ENCODE assay signal across 25 mouse cellular contexts in the genomic region with DNA sequence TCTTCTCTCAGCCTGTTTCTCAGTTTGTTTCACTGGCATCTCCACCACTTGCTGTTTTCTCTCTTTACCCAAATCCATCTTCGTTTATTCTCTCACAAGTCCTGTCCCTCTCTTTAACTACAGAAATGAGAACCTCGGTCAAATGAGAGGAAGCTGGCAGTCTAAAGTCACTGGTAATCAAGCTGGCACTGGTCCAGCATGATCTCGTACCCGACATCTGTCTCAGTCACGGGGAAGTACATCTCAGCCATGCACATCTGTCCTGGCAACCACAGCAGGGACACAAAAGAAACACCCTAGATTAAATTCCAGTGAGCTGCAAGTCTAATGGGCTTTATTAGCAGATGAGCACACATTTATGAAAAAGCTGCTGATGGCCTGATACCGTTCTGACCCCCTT.
DNase-seq lines count a peak whose midpoint lies in the region; ATAC-seq and TF ChIP-seq lines count a peak whose summit lies in the region.
"Had no signal": no experiment of that assay in that cellular context is flagged by ENCODE, and none has a peak within 500 bp of the region (broad histone marks: within the 10 kb centered on the region; RNA-seq: fewer than 3 reads in every experiment).

No protein-coding gene starts in this region.

- H3K27ac ChIP-seq in forebrain, embryonic 10.5 days, result 0 out of 2 replicates have a peak overlapping the region, but pooled peaks have one; percentile 35
- no peak overlapping the region for H3K27ac ChIP-seq in forebrain, embryonic 11.5 days (ENCODE audit: low read depth, low read length)
- H3K27ac ChIP-seq in limb, embryonic 14.5 days (replicated peaks; ENCODE audit: low read depth, low read length), result no peak overlapping the region
- no peak overlapping the region for H3K27ac ChIP-seq in limb, embryonic 10.5 days
- no peak overlapping the region for H3K27ac ChIP-seq in intestine, embryonic 15.5 days
- H3K27ac ChIP-seq: embryonic facial prominence, embryonic 13.5 days; heart, adult 2 months; limb, embryonic 13.5 days; liver, embryonic 14.5 days; neural tube, embryonic 12.5 days; stomach, embryonic 15.5 days had no signal

- DNase-seq in forebrain, embryonic 10.5 days (ENCODE audit: extremely low spot score, low spot score), result no peak
- no peak for DNase-seq in forebrain, embryonic 11.5 days (ENCODE audit: low spot score)
- DNase-seq in limb, embryonic 14.5 days (ENCODE audit: low spot score), result peak; percentile 47
- DNase-seq in limb, embryonic 10.5 days (ENCODE audit: low spot score), result no peak
- DNase-seq in retina, postnatal 1 day, result peak; percentile 36
- no peak for DNase-seq in retina, embryonic 14.5 days (ENCODE audit: low spot score)
- no peak for DNase-seq in natural killer cell, adult 2 months (ENCODE audit: low spot score in 2 of 2)
- DNase-seq: adrenal gland, adult 2 months; B cell, adult 2 months; cerebellum, adult 9-10 months; gastrocnemius, postnatal 25 days; heart, adult 2 months; heart, postnatal 36 days; kidney, postnatal 36 days; lung, postnatal 14 days; right cerebral cortex, postnatal 25 days; thymus, adult 18-20 months; thymus, postnatal 4 days had no signal

- 89% methylated on average over 6 of the region's 6 CpGs for WGBS in forebrain, embryonic 10.5 days
- 77% methylated on average over 6 of the region's 6 CpGs for WGBS in forebrain, embryonic 11.5 days
- WGBS in limb, embryonic 14.5 days, result 52% methylated on average over 6 of the region's 6 CpGs
- 91% methylated on average over 6 of the region's 6 CpGs for WGBS in limb, embryonic 10.5 days
- 60% methylated on average over 6 of the region's 6 CpGs for WGBS in intestine, embryonic 15.5 days

- H3K4me1 ChIP-seq in forebrain, embryonic 10.5 days, result peaks cover 44% of the 10 kb centered on the region
- peaks cover 21% of the 10 kb centered on the region; the same call in 1 of the 2 replicates for H3K4me1 ChIP-seq in forebrain, embryonic 11.5 days (replicated peaks; ENCODE audit: control insufficient read depth, insufficient read depth, low read length)
- H3K4me1 ChIP-seq in limb, embryonic 14.5 days (ENCODE audit: control insufficient read depth, insufficient read depth, low read length), result 0 out of 2 replicates have a peak, but pooled peaks cover 5% of the 10 kb centered on the region
- H3K4me1 ChIP-seq in limb, embryonic 10.5 days, result 0 out of 2 replicates have a peak, but pooled peaks cover 11% of the 10 kb centered on the region
- peaks cover 7% of the 10 kb centered on the region; the same call in 1 of the 2 replicates for H3K4me1 ChIP-seq in intestine, embryonic 15.5 days (replicated peaks)
- H3K4me1 ChIP-seq: megakaryocyte, embryonic 14.5 days had no signal

- no peak overlapping the region for H3K4me3 ChIP-seq in forebrain, embryonic 10.5 days
- no peak overlapping the region for H3K4me3 ChIP-seq in forebrain, embryonic 11.5 days (ENCODE audit: low read depth, low read length)
- H3K4me3 ChIP-seq in limb, embryonic 14.5 days (replicated peaks; ENCODE audit: low read length), result no peak overlapping the region
- no peak overlapping the region for H3K4me3 ChIP-seq in limb, embryonic 10.5 days
- H3K4me3 ChIP-seq in intestine, embryonic 15.5 days (replicated peaks), result no peak overlapping the region
- H3K4me3 ChIP-seq: embryonic facial prominence, embryonic 13.5 days; heart, adult 2 months; limb, embryonic 13.5 days; megakaryocyte, embryonic 14.5 days; neural tube, embryonic 12.5 days; stomach, embryonic 15.5 days had no signal

- no peak overlapping the region for H3K4me2 ChIP-seq in forebrain, embryonic 11.5 days (ENCODE audit: low read depth, low read length, severe bottlenecking)
- H3K4me2 ChIP-seq in limb, embryonic 14.5 days (replicated peaks; ENCODE audit: low read depth, low read length, severe bottlenecking), result no peak overlapping the region
- H3K4me2 ChIP-seq in intestine, embryonic 15.5 days (replicated peaks), result no peak overlapping the region
- H3K4me2 ChIP-seq: embryonic facial prominence, embryonic 13.5 days; limb, embryonic 13.5 days; neural tube, embryonic 12.5 days; stomach, embryonic 15.5 days had no signal

- TF ChIP-seq POLR2A in limb, embryonic 14.5 days (IDR thresholded peaks at IDR 0.05; ENCODE audit: borderline replicate concordance, extremely low read depth, insufficient read depth, insufficient read length), result no peak

- H3K27me3 ChIP-seq in forebrain, embryonic 10.5 days (ENCODE audit: poor library complexity, severe bottlenecking), result peaks cover 88% of the 10 kb centered on the region
- peaks cover 28% of the 10 kb centered on the region for H3K27me3 ChIP-seq in forebrain, embryonic 11.5 days (ENCODE audit: control insufficient read depth, insufficient read depth, low read length)
- no peaks in the 10 kb centered on the region for H3K27me3 ChIP-seq in limb, embryonic 14.5 days (ENCODE audit: control insufficient read depth, insufficient read depth, low read length)
- H3K27me3 ChIP-seq in limb, embryonic 10.5 days (ENCODE audit: low read depth, poor library complexity, severe bottlenecking), result no peaks in the 10 kb centered on the region
- no peaks in the 10 kb centered on the region for H3K27me3 ChIP-seq in intestine, embryonic 15.5 days (replicated peaks)
- H3K27me3 ChIP-seq: embryonic facial prominence, embryonic 13.5 days; limb, embryonic 13.5 days; megakaryocyte, embryonic 14.5 days; stomach, embryonic 15.5 days had no signal

- no peaks in the 10 kb centered on the region for H3K36me3 ChIP-seq in forebrain, embryonic 10.5 days (replicated peaks)
- H3K36me3 ChIP-seq in forebrain, embryonic 11.5 days (ENCODE audit: control insufficient read depth, insufficient read depth, low read length), result no peaks in the 10 kb centered on the region
- H3K36me3 ChIP-seq in limb, embryonic 14.5 days (ENCODE audit: control insufficient read depth, insufficient read depth, low read length), result no peaks in the 10 kb centered on the region
- no peaks in the 10 kb centered on the region for H3K36me3 ChIP-seq in limb, embryonic 10.5 days
- no peaks in the 10 kb centered on the region for H3K36me3 ChIP-seq in intestine, embryonic 15.5 days
- H3K36me3 ChIP-seq: embryonic facial prominence, embryonic 13.5 days; limb, embryonic 13.5 days; neural tube, embryonic 12.5 days; stomach, embryonic 15.5 days had no signal

- no peak overlapping the region for H3K9ac ChIP-seq in forebrain, embryonic 11.5 days (ENCODE audit: low read length)
- no peak overlapping the region for H3K9ac ChIP-seq in limb, embryonic 14.5 days (ENCODE audit: low read depth, low read length, severe bottlenecking)
- no peak overlapping the region for H3K9ac ChIP-seq in intestine, embryonic 15.5 days
- H3K9ac ChIP-seq: embryonic facial prominence, embryonic 13.5 days; limb, embryonic 13.5 days; liver, embryonic 14.5 days; neural tube, embryonic 12.5 days; stomach, embryonic 15.5 days had no signal

- H3K9me3 ChIP-seq in forebrain, embryonic 10.5 days, result no peaks in the 10 kb centered on the region
- H3K9me3 ChIP-seq in forebrain, embryonic 11.5 days (ENCODE audit: control insufficient read depth, low read length), result no peaks in the 10 kb centered on the region
- H3K9me3 ChIP-seq in limb, embryonic 14.5 days (ENCODE audit: control insufficient read depth, low read length), result no peaks in the 10 kb centered on the region
- no peaks in the 10 kb centered on the region for H3K9me3 ChIP-seq in limb, embryonic 10.5 days (replicated peaks)
- no peaks in the 10 kb centered on the region for H3K9me3 ChIP-seq in intestine, embryonic 15.5 days
- H3K9me3 ChIP-seq: embryonic facial prominence, embryonic 13.5 days; limb, embryonic 13.5 days; megakaryocyte, embryonic 14.5 days; neural tube, embryonic 12.5 days; stomach, embryonic 15.5 days had no signal

- ATAC-seq in forebrain, embryonic 11.5 days (replicated peaks; ENCODE audit: low FRiP score), result no peak
- ATAC-seq in limb, embryonic 14.5 days (ENCODE audit: low FRiP score, low read depth), result no peak
- ATAC-seq in intestine, embryonic 15.5 days, result no peak

Comparison
In these comparisons a context has a peak if more than half of its experiments do, and no peak if none do; other contexts are left out.
1. DNase-seq: peak in limb, embryonic 14.5 days (single experiment) and retina, postnatal 1 day (single experiment); none in forebrain, embryonic 10.5 days (single experiment), forebrain, embryonic 11.5 days (single experiment), limb, embryonic 10.5 days (single experiment), retina, embryonic 14.5 days (single experiment) and natural killer cell, adult 2 months (0 of 2).